Mouse (Mus musculus): ENCODE data around the gene Filip1.

- TF ChIP-seq CTCF (conservative IDR thresholded peaks at IDR 0.05; ENCODE audit: low read length) (no peak), NANOG (IDR thresholded peaks at IDR 0.05; ENCODE audit: borderline replicate concordance, low read length) (no peak), POU5F1 (IDR thresholded peaks at IDR 0.05; ENCODE audit: borderline replicate concordance, low read length) (no peak)
These were observed 68.7 kb downstream of the Filip1 start for GRCm38 (mm10) chr9:79943986-79944385.
